Comparison of ENCODE assay signal across 27 mouse cellular contexts in genomic region chr17:78382321-78382720, GRCm38 (mm10). TPM values are rescaled to one million over a fixed set of nuclear protein-coding genes. Genes with fewer than 3 reads are reported as not detected.
DNase-seq lines count a peak whose midpoint lies in the region; ATAC-seq and TF ChIP-seq lines count a peak whose summit lies in the region.
"Had no signal": no experiment of that assay in that cellular context is flagged by ENCODE, and none has a peak within 500 bp of the region (broad histone marks: within the 10 kb centered on the region; RNA-seq: fewer than 3 reads in every experiment).

No protein-coding gene starts in this region.

- ATAC-seq in liver, embryonic 11.5 days (replicated peaks; ENCODE audit: low FRiP score): no peak
- ATAC-seq in liver, embryonic 14.5 days (ENCODE audit: insufficient read depth): peak; percentile 26; the same call in 1 of the 2 replicates
- ATAC-seq in liver, postnatal 0 days: peak; percentile 51; the same call in 1 of the 2 replicates
- ATAC-seq in hindbrain, embryonic 16.5 days: no peak
- ATAC-seq in forebrain, embryonic 11.5 days (replicated peaks; ENCODE audit: low FRiP score): no peak
- ATAC-seq: forebrain, embryonic 13.5 days; forebrain, embryonic 16.5 days; Patski had no signal

- peaks cover 18% of the 10 kb centered on the region for H3K4me1 ChIP-seq in liver, adult 2 months (ENCODE audit: control insufficient read depth, insufficient read depth, low read length)
- H3K4me1 ChIP-seq in liver, embryonic 11.5 days (replicated peaks; ENCODE audit: control insufficient read depth, insufficient read depth, low read length): no peaks in the 10 kb centered on the region
- H3K4me1 ChIP-seq in liver, embryonic 14.5 days (replicated peaks; ENCODE audit: control insufficient read depth in 2 of 2, insufficient read depth in 2 of 2, low read length in 1 of 2): no peaks in the 10 kb centered on the region; a peak in 2 of 4 replicates
- peaks cover 15% of the 10 kb centered on the region for H3K4me1 ChIP-seq in liver, postnatal 0 days (ENCODE audit: insufficient read depth)
- no peaks in the 10 kb centered on the region for H3K4me1 ChIP-seq in hindbrain, embryonic 16.5 days (ENCODE audit: control insufficient read depth, insufficient read depth, low read depth, low read length)
- no peaks in the 10 kb centered on the region for H3K4me1 ChIP-seq in forebrain, embryonic 11.5 days (replicated peaks; ENCODE audit: control insufficient read depth, insufficient read depth, low read length)
- H3K4me1 ChIP-seq: embryonic facial prominence, embryonic 13.5 days; forebrain, embryonic 13.5 days; heart, embryonic 10.5 days; hindbrain, embryonic 12.5 days; hindbrain, embryonic 15.5 days had no signal

- no peak for TF ChIP-seq CTCF in liver, adult 2 months (IDR thresholded peaks at IDR 0.05; ENCODE audit: low read depth, low read length)
- no peak for TF ChIP-seq CTCF in liver, embryonic 14.5 days (IDR thresholded peaks at IDR 0.05; ENCODE audit: low read depth)
- TF ChIP-seq CTCF in liver, postnatal 0 days (IDR thresholded peaks at IDR 0.05; ENCODE audit: low read depth): no peak

- H3K4me3 ChIP-seq in liver, adult 2 months (ENCODE audit: insufficient read depth, low read depth, low read length): no peak overlapping the region
- no peak overlapping the region for H3K4me3 ChIP-seq in liver, embryonic 11.5 days (ENCODE audit: low read depth, low read length)
- H3K4me3 ChIP-seq in liver, embryonic 14.5 days (ENCODE audit: insufficient read depth in 1 of 2, low read depth in 2 of 2, low read length in 2 of 2): no peak overlapping the region
- no peak overlapping the region for H3K4me3 ChIP-seq in liver, postnatal 0 days (ENCODE audit: low read depth, low read length)
- H3K4me3 ChIP-seq in hindbrain, embryonic 16.5 days (ENCODE audit: low read length): no peak overlapping the region
- no peak overlapping the region for H3K4me3 ChIP-seq in forebrain, embryonic 11.5 days (ENCODE audit: low read depth, low read length)
- H3K4me3 ChIP-seq: embryonic facial prominence, embryonic 10.5 days; embryonic facial prominence, embryonic 13.5 days; erythroblast, embryonic 14.5 days; forebrain, embryonic 13.5 days; heart, adult 2 months; heart, embryonic 10.5 days; heart, embryonic 13.5 days; hindbrain, embryonic 12.5 days; hindbrain, embryonic 15.5 days had no signal

- peaks cover 6% of the 10 kb centered on the region; the same call in 1 of the 2 replicates for H3K36me3 ChIP-seq in liver, adult 2 months (ENCODE audit: control insufficient read depth, insufficient read depth, low read length)
- H3K36me3 ChIP-seq in liver, embryonic 11.5 days (ENCODE audit: control insufficient read depth, insufficient read depth, low read length): peaks cover 7% of the 10 kb centered on the region
- no peaks in the 10 kb centered on the region; the same call in 1 of the 2 replicates for H3K36me3 ChIP-seq in liver, embryonic 14.5 days (replicated peaks; ENCODE audit: control insufficient read depth, insufficient read depth, low read depth)
- H3K36me3 ChIP-seq in liver, postnatal 0 days (replicated peaks; ENCODE audit: insufficient read depth, low read length): peaks cover 12% of the 10 kb centered on the region
- peaks cover 4% of the 10 kb centered on the region; the same call in 1 of the 2 replicates for H3K36me3 ChIP-seq in hindbrain, embryonic 16.5 days (ENCODE audit: control insufficient read depth, insufficient read depth, low read length)
- H3K36me3 ChIP-seq in forebrain, embryonic 11.5 days (ENCODE audit: control insufficient read depth, insufficient read depth, low read length): no peaks in the 10 kb centered on the region; the same call in 1 of the 2 replicates

- H3K27me3 ChIP-seq in liver, adult 2 months (ENCODE audit: control insufficient read depth, insufficient read depth, low read length): no peaks in the 10 kb centered on the region
- H3K27me3 ChIP-seq in liver, embryonic 11.5 days (replicated peaks; ENCODE audit: control insufficient read depth, insufficient read depth, low read length): no peaks in the 10 kb centered on the region
- H3K27me3 ChIP-seq in liver, embryonic 14.5 days (ENCODE audit: control insufficient read depth, insufficient read depth, low read length): no peaks in the 10 kb centered on the region
- no peaks in the 10 kb centered on the region for H3K27me3 ChIP-seq in liver, postnatal 0 days (ENCODE audit: insufficient read depth, low read length)
- H3K27me3 ChIP-seq in hindbrain, embryonic 16.5 days (replicated peaks; ENCODE audit: control insufficient read depth, insufficient read depth, low read length): no peaks in the 10 kb centered on the region
- no peaks in the 10 kb centered on the region for H3K27me3 ChIP-seq in forebrain, embryonic 11.5 days (ENCODE audit: control insufficient read depth, insufficient read depth, low read length)
- H3K27me3 ChIP-seq: CH12.LX; embryonic facial prominence, embryonic 13.5 days; forebrain, embryonic 13.5 days; heart, embryonic 13.5 days; hindbrain, embryonic 12.5 days; hindbrain, embryonic 15.5 days; Patski had no signal

- 53% methylated on average over 3 of the region's 3 CpGs for WGBS in liver, adult 2 months
- 80% methylated on average over 3 of the region's 3 CpGs for WGBS in liver, embryonic 11.5 days
- 70% methylated on average over 3 of the region's 3 CpGs for WGBS in liver, embryonic 14.5 days (ENCODE audit: insufficient replicate concordance)
- 70% methylated on average over 3 of the region's 3 CpGs for WGBS in liver, postnatal 0 days (ENCODE audit: insufficient replicate concordance)
- 98% methylated on average over 3 of the region's 3 CpGs for WGBS in hindbrain, embryonic 16.5 days
- WGBS in forebrain, embryonic 11.5 days: 92% methylated on average over 3 of the region's 3 CpGs

- H3K27ac ChIP-seq in liver, adult 2 months (replicated peaks; ENCODE audit: insufficient read depth, low read depth, low read length): no peak overlapping the region; the same call in 1 of the 2 replicates
- H3K27ac ChIP-seq in liver, embryonic 11.5 days (ENCODE audit: low read depth, low read length): no peak overlapping the region
- no peak overlapping the region for H3K27ac ChIP-seq in liver, embryonic 14.5 days
- H3K27ac ChIP-seq in liver, postnatal 0 days (ENCODE audit: low read depth): no peak overlapping the region
- H3K27ac ChIP-seq in hindbrain, embryonic 16.5 days (ENCODE audit: low read depth, low read length): no peak overlapping the region
- H3K27ac ChIP-seq in forebrain, embryonic 11.5 days (ENCODE audit: low read depth, low read length): no peak overlapping the region
- H3K27ac ChIP-seq: embryonic facial prominence, embryonic 10.5 days; embryonic facial prominence, embryonic 13.5 days; forebrain, embryonic 13.5 days; heart, adult 2 months; heart, embryonic 10.5 days; heart, embryonic 13.5 days; hindbrain, embryonic 12.5 days; hindbrain, embryonic 15.5 days had no signal

- no peak for TF ChIP-seq POLR2A in liver, adult 2 months (IDR thresholded peaks at IDR 0.05; ENCODE audit: extremely low read depth, insufficient read depth, low read length)

- H3K9ac ChIP-seq in liver, adult 2 months (ENCODE audit: low read depth, low read length): no peak overlapping the region
- no peak overlapping the region for H3K9ac ChIP-seq in liver, embryonic 11.5 days (ENCODE audit: low read depth, low read length)
- H3K9ac ChIP-seq in liver, embryonic 14.5 days (replicated peaks): no peak overlapping the region
- no peak overlapping the region for H3K9ac ChIP-seq in liver, postnatal 0 days (replicated peaks)
- H3K9ac ChIP-seq in hindbrain, embryonic 16.5 days (ENCODE audit: low read depth, low read length): no peak overlapping the region
- H3K9ac ChIP-seq in forebrain, embryonic 11.5 days (ENCODE audit: low read length): no peak overlapping the region
- H3K9ac ChIP-seq: embryonic facial prominence, embryonic 13.5 days; forebrain, embryonic 13.5 days; heart, embryonic 13.5 days; hindbrain, embryonic 12.5 days; hindbrain, embryonic 15.5 days had no signal

- no peak for TF ChIP-seq EP300 in liver, embryonic 14.5 days (IDR thresholded peaks at IDR 0.05; ENCODE audit: low read depth)
- no peak for TF ChIP-seq EP300 in liver, postnatal 0 days (IDR thresholded peaks at IDR 0.05; ENCODE audit: low read depth)

- no peaks in the 10 kb centered on the region for H3K9me3 ChIP-seq in liver, embryonic 11.5 days (ENCODE audit: control insufficient read depth, low read length)
- H3K9me3 ChIP-seq in liver, embryonic 14.5 days (ENCODE audit: control insufficient read depth, low read length): no peaks in the 10 kb centered on the region
- no peaks in the 10 kb centered on the region for H3K9me3 ChIP-seq in liver, postnatal 0 days (ENCODE audit: low read length)
- no peaks in the 10 kb centered on the region for H3K9me3 ChIP-seq in hindbrain, embryonic 16.5 days (ENCODE audit: control insufficient read depth, low read length)
- no peaks in the 10 kb centered on the region for H3K9me3 ChIP-seq in forebrain, embryonic 11.5 days (ENCODE audit: control insufficient read depth, low read length)
- H3K9me3 ChIP-seq: embryonic facial prominence, embryonic 10.5 days; embryonic facial prominence, embryonic 13.5 days; forebrain, embryonic 13.5 days; G1E; heart, embryonic 10.5 days; heart, embryonic 13.5 days; hindbrain, embryonic 12.5 days; hindbrain, embryonic 15.5 days had no signal

- H3K79me2 ChIP-seq in liver, adult 2 months (ENCODE audit: control insufficient read depth, insufficient read depth, low read length): peaks cover 7% of the 10 kb centered on the region

- H3K4me2 ChIP-seq in liver, embryonic 11.5 days: no peak overlapping the region
- H3K4me2 ChIP-seq in liver, embryonic 14.5 days (ENCODE audit: low read depth): peak overlapping the region; percentile 4; the same call in 1 of the 2 replicates
- H3K4me2 ChIP-seq in liver, postnatal 0 days (ENCODE audit: low read depth, low read length): no peak overlapping the region
- no peak overlapping the region for H3K4me2 ChIP-seq in hindbrain, embryonic 16.5 days (ENCODE audit: low read length)
- no peak overlapping the region for H3K4me2 ChIP-seq in forebrain, embryonic 11.5 days (ENCODE audit: low read depth, low read length, severe bottlenecking)
- H3K4me2 ChIP-seq: embryonic facial prominence, embryonic 13.5 days; forebrain, embryonic 13.5 days; heart, embryonic 13.5 days; hindbrain, embryonic 12.5 days; hindbrain, embryonic 15.5 days had no signal

- DNase-seq in liver, adult 2 months (ENCODE audit: extremely low read depth, low read depth, low spot score): peak; percentile 53
- DNase-seq in liver, embryonic 11.5 days (ENCODE audit: low spot score): no peak
- no peak for DNase-seq in liver, embryonic 14.5 days (ENCODE audit: low read depth in 3 of 3, low spot score in 3 of 3)
- DNase-seq in liver, postnatal 0 days: peak; percentile 10
- DNase-seq in forebrain, embryonic 11.5 days (ENCODE audit: low spot score): no peak
- DNase-seq: adrenal gland, postnatal 14 days; B cell, adult 2 months; cerebellum, adult 11 months; cerebellum, adult 2 months; cerebellum, adult 9-11 months; cerebellum, postnatal 25 days; embryo, embryonic 11 days; gastrocnemius, postnatal 36 days had no signal

RNA-seq across cellular contexts. Expression of gene Fez2, which starts 35.6 kb away (rescaled TPM):
- total RNA-seq in liver, adult 2 months (2014; rRNA removed): 27.9 and 28.9 TPM in 2 replicates
- polyA plus RNA-seq in liver, adult 2 months (2012; rRNA removed): 18.2 and 18.8 TPM in 2 replicates
- 30.9 and 33.3 TPM in 2 replicates for polyA plus RNA-seq in liver, embryonic 11.5 days (2014; fragmentation: Nextera tagmentation; extraction: Ambion mirVana)
- 7.7 and 11.4 TPM in 2 replicates for polyA plus RNA-seq in liver, embryonic 14.5 days (2012; rRNA removed)
- polyA plus RNA-seq in liver, embryonic 14.5 days (2014; fragmentation: Nextera tagmentation; extraction: Ambion mirVana): 16.9 and 18.5 TPM in 2 replicates
- polyA plus RNA-seq in liver, postnatal 0 days (2015; fragmentation: Nextera tagmentation; extraction: Ambion mirVana): 17.3 and 20.3 TPM in 2 replicates
- polyA plus RNA-seq in hindbrain, embryonic 16.5 days (2015; fragmentation: Nextera tagmentation; extraction: Ambion mirVana): 63.4 and 64.9 TPM in 2 replicates
- polyA plus RNA-seq in forebrain, embryonic 11.5 days (2014; fragmentation: Nextera tagmentation; extraction: Ambion mirVana): 35.7 and 39.4 TPM in 2 replicates

Comparison
In these comparisons a context has a peak if more than half of its experiments do, and no peak if none do; other contexts are left out.
1. DNase-seq: peak in liver, adult 2 months (single experiment) and liver, postnatal 0 days (single experiment); none in liver, embryonic 11.5 days (single experiment), liver, embryonic 14.5 days (0 of 3) and forebrain, embryonic 11.5 days (single experiment).
2. ATAC-seq: peak in liver, embryonic 14.5 days (single experiment) and liver, postnatal 0 days (single experiment); none in liver, embryonic 11.5 days (single experiment), hindbrain, embryonic 16.5 days (single experiment) and forebrain, embryonic 11.5 days (single experiment).